Mouse (Mus musculus): ENCODE measurements around the gene Psmd11.

Gene Psmd11

DNA sequence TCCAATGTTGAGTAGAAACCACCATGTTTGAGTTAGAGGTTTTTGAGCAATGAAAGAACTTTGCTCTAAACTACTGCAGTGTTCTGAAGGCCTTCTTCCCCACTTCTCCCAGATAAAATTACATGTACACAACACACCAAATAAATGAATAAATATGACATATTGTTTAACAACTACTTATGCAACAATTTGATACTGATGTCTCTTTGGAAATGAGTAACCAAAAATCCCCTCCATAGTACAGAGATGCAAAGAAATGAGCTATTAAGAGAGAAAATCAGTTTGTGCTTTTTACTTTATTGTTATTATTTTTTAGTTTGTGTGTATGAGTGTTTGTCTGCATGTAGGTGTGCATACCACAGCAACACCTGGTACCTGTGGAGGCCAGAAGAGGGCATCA lies 78.1 kb downstream of the Psmd11 start:
- DNase-seq = no peak

DNA sequence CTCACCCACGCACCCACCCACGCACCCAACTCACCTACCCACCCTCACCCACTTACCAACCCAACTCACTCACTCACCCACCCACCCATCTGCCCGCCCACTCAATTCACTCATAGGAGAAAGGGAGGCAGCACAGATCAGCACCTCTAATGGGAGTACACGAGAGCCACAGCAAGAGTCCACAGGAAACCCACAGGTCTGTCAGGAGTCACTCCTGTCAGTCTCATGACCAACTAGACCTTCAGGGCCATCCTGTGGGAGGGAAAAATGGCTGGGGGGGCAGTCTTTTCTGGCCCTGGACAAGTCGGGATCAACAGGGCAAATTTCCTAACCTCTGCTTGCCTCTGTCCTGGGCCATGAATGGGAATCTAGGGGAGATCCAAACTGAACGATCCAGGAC lies 79.4 kb downstream of the Psmd11 start:
- DNase-seq = no peak

- no peak for DNase-seq
Observed at GRCm38 (mm10) chr11:80508361-80509175, 80.2 kb downstream of the Psmd11 start.

- DNase-seq = no peak
Observed at GRCm38 (mm10) chr11:80509176-80509506, 80.7 kb downstream of the Psmd11 start.

GRCm38 (mm10) chr11:80510124-80510523 lies 81.7 kb downstream of the Psmd11 start:
- no peak for DNase-seq

- no peak for DNase-seq
Observed at GRCm38 (mm10) chr11:80512313-80513056, 84.1 kb downstream of the Psmd11 start.

DNA sequence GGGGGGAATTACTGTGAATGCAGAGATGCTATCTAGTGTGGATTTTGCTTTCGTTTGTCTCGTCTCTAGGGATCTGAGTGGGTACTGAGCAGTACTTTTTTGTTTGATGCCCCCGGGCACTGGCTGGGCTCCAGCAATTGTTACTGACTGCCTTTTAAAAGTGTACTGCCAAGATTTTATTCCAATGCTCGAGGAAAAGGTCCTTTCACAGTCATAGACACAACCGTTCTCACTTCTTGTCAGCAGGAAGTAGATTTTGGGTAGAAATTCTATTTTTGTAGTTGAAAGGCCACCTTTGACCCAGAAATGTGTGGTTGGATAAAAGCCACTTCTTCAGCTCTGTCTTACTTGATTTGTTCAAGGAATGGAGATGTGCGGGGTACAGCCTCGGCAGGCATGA lies 85.4 kb downstream of the Psmd11 start:
- no peak for DNase-seq

- DNase-seq = no peak
Observed at GRCm38 (mm10) chr11:80515346-80515745, 86.9 kb downstream of the Psmd11 start.

DNA sequence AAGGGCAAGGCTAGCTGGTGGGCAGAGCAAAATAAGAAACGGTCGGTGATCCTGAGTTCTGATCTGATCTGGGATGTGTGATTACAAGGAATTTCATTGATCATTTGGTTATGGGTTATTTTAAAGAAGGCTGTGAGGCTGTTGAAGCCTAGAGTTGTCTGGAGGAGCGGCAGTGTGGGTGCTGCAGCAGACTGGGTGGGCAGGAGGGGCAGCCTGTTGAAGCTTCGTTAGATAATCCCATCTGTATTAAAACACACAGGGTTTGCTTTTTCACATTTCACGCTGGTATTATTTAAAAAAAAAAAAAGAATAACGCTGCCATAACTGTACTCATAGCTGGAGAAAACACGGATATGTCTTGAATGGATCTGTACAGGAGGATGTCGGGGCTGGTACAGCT lies 87.5 kb downstream of the Psmd11 start:
- DNase-seq = no peak

DNA sequence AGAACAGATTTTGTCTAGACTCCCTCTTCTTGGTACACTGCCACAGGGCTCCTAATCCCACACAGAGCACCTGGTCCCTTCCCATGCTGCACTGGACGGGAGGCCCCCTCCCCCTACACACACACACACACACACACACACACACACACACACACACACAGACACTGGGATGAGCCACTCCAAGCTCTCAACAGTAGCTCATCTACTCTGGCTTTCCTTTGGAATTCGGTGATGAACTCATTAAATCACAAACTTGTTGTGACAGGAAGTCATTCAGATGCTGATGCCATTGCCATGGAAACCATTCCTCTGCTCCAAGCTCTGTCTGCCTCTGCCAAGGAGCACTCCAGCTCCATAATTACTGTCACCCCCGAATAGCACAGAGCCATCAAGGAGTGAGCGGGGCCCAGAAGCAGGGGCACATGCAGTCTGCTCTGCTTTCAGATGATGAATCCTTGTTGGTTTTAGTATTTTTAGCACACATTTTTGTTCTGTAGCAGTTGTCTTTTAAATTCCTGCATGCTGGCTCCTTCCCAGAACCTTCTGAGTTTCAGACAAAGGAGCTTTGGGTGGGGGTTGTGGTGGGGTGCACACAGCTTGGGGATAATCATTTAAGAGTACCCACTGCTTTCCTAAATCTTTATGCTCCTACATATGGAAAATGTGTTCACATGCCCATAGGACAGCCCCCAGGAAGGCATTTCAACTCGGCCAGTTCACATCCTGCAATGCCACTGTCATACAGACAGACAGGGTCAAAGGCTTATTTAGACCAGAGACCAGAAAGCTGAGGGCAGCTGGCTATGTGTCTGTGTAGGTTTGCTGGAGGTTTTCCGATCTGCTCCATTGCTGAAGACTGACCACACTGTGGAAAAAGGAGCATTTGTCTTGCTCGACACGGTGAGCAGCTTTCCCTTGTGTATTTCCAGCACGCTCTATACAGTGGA lies 90.3 kb downstream of the Psmd11 start:
- DNase-seq = peak in 1 of 2 experiments; percentile 13

DNA sequence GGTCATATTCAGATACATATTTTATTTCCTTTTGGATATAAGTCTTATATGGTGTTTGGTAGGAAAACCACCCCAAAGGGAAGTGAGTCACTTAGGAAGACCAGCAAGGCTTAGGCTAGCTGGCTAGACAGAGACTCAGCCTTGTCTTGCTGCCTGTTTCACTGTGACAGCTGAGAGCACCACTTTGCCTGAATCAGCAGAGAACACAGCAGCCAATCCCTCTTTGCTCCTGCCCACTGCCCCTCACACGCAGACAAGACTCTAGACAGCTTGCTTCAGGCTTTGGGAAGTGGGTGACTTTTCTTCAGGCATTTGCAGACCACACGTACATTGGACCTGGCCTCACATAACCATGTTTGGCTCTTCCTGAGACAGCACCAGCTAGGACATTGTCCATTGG lies 92.7 kb downstream of the Psmd11 start:
- no peak for DNase-seq

Data from cerebellum, postnatal 36 days (tissue).